Mouse (Mus musculus): ENCODE measurements at regions not wholly inside any gene's neighbourhood (a gene's known extent, or its start where the extent isn't known, plus 50 kb on each side); places are given as distances from the start of the nearest gene placed in this dataset.

DNA sequence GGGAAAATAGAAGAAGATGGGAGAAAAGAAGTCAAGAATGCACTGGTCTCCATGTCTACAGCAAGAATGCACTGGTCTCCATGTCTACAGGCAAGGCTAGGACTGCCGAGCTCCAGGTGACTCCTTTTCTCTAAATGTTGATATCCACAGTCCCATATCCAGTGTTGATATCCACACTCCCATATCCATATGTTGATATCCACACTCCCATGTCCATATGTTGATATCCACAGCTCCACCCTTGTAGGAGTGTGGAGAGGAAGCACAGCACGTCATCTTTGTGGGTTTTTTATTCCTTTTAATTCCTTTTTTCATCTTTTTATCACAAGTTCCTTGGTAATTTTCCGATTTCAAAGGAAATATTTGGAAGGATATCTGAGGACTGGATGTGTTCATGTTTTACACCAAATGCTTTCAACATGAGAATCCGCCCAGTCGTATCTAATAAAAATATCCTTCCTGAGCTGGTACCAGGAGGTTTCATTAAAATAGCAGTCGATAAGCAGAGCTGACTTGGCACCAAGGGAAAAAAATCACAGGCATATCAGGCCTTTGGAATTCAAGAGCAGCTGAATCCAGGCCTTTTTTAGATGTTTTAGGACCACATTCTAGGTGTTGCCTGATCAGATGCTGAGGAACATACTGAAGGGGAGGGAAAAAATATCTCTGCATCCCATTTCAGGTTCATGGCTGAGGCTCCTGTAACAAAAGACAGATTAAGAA is 653.7 kb upstream of the Cdh11 start:
- no peak for DNase-seq (ENCODE audit: low spot score)

DNA sequence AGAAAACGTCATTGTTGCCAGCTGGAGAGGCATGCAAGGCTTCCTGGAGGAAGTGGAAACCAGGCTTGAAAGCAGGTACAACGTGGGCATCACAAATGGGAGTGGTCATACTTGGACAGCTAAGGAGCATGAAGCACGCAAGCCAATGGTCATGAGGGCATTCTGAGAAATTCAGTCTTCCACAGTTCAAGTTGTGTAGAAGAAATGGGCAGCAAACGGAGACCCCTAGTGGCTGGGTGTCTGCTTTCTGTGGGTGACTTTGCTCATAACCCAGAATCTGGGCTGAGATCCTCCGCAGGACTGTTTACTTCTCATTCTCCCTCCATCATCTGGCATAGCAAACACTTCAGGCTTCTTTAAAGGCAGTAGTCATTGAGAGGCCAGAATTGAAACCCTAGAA is 655.7 kb upstream of the Cdh11 start:
- DNase-seq (ENCODE audit: low spot score) = no peak

DNA sequence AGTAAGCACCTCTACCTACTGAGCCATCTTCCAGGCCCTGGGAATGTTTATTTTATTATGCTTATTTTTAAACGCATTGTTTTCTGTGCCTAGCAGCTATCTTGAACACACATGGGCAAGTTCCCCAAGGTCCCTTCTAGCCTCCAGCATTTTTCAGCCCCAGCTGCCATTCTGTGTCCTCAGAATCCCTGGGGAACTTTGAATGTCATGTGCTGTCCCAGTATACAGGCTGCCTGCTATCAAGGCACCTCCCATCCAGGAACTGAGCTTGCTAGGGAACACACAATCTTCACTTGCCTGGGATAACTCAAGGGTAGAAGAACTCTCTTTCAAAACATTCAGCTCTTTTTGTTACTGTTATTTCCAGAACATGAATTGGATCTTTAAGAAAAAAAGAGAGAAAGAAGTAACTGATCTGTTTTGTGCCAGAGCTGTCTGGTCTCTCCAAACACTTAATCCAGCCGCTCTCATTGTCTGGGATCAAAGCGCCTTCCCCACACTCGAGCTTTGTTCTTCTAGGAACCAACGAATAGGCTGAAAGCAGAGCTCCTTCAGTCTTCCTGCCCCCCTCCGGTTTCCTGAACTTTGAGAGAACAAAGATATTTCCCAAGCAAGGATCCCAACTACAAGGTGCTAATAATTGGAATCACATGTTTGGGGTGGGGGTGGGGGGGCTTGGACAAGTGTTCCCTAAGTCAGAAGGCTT is 657.1 kb upstream of the Cdh11 start:
- no peak for DNase-seq (ENCODE audit: low spot score)

DNA sequence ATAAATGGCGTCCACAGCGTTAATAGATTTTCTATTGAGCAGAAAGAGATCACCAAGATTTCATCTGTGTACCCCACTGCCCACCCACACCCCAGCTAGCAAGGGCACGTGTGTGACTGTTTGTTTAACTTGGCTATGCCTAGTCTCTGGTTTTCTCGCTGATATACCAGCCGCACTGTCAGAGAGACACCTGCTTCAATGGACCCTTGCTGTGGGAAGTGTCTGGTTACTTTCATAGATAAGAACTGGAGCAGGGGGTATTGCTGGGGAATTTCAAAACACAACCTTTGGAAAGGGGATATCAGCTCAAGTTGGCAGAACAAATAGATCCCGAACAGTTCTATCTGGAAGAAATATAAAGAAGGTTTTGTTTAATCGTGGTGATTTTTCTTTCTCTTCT is 656.8 kb upstream of the Cdh5 start:
- DNase-seq (ENCODE audit: low spot score) = no peak

DNA sequence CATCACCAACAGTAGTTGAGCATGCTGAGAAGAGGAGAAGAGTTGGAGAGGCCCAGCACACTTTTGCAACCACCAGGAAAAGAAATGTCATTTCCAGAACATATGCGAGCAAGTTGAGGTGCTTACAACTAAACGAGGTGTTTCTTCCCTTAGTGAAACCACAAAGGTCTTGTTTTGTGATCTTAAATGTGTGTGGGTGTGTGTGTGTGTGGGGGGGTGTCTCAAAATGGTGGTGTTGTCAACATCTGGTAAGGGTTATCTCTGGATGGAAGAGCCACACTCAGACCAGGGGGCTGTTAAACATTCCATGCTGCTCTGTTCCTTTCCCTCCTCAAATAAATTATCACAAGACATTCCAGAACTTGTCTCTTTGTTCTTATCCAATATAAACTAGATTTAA is 656.0 kb upstream of the Cdh5 start:
- DNase-seq (ENCODE audit: low spot score) = no peak

DNA sequence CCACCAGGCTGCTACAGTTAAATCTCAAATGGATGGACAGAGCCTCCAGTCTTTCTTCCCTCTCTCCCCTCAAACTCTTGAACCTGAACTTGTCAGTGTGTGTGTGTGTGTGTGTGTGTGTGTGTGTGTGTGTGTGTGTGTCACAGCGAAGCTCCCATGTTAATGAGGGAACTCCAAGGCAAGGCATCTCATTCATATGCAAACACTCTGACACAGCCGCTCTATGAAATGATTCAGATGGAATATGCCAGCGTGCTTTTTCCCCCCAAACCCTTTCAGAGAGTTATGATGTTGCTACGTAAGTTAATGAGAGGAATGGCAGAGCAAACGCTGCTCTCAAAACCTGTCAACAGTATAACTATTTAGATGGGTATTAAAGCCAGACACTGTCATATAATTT is 653.5 kb upstream of the Cdh5 start:
- no peak for DNase-seq (ENCODE audit: low spot score)

DNA sequence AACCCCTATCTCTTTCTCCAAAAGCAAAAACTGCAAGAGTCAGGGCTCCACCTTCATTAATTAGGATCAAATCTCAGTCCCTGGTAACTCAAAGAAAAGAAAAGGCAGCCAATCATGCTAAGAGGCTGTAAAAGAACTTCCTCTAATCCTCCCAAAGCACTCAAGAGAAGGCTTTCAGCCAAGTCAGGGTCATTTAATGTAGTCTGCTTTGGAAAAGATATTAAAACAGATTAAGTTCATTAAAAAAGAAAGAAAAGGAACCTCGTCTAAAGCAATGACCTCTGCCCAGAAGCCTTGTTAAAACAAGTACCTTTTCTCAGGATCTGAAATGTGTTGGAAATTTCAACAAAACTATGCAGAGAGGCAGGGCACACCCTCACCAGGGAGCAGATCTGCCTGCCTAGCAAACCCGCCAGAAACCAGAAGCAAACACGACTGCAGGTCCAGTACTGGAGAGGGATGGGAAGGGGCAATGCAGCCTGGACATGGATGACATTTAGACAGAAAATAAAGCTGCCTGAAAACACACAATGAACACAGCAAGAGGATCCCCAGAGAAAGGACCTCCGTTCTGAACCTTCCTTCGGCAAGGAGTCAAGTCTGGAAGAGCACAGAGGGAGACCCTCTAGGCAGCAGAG is 649.9 kb upstream of the Cdh5 start:
- no peak for DNase-seq (ENCODE audit: low spot score)

DNA sequence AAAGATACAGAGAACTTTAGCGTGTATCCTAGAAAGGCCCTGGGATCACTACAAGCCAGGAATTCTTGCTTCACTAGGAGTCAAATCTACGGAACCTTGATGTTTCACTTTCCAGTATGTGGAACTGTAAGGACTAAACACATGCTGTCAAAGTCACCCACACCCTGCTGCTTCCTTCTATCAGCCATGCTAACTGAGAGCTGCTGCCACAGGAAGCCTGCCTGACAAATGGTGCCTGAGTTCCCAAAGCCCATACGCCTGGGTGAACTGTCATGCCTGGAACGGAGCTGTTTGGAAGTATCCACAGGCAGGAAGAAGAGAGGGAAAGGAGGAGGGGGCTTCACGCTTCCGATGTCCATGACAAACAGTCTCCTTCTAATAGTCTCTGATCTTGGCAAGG is 644.2 kb upstream of the Cdh5 start:
- no peak for DNase-seq (ENCODE audit: low spot score)

DNA sequence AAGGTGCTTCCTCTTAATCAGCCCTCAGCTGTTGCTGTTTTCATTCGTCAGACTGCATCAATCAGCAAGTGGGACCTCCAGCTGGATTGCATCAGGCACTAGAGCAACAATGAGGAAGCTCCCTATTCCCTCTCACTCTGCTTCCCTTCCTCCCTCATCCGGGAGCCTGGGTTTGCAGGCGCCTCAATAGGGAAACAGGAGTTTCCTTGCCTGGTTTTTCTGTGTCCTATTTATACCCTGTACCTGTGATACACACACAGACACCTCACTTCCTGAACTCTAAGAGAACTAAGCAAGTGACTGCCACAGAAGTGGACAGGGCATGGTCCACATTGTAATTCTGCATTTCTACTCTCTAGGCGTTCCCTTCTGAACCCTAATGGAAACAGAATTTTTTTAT is 637.9 kb upstream of the Cdh5 start:
- DNase-seq (ENCODE audit: low spot score) = no peak

DNA sequence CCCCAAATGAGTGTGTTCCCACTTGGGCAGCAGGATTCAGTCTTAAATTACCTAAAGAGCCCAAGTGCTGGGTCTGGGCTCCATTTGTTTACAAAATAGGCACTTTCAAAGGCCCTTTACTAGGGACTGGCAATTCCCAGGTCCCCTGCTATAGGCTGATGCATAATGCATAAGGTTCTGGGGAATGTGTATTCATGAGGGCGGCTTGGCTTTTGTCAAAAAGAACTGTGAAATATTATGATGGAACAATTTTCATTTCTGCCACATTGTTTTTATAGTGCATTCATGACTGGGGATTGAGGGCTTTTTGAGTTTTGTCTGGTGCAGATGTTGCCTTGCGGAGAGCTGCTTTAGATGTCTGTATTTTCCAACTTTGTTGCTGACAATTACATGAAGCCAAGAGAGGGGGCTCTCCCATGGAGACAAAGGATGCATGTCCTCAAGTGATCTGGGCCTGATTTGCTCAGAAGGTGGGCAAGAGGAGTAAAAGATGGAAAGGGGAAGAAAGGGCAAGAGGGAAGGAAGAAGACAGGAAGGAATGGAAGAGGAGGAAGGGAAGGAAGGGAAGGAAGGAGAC is 636.6 kb upstream of the Cdh5 start:
- no peak for DNase-seq (ENCODE audit: low spot score)

DNA sequence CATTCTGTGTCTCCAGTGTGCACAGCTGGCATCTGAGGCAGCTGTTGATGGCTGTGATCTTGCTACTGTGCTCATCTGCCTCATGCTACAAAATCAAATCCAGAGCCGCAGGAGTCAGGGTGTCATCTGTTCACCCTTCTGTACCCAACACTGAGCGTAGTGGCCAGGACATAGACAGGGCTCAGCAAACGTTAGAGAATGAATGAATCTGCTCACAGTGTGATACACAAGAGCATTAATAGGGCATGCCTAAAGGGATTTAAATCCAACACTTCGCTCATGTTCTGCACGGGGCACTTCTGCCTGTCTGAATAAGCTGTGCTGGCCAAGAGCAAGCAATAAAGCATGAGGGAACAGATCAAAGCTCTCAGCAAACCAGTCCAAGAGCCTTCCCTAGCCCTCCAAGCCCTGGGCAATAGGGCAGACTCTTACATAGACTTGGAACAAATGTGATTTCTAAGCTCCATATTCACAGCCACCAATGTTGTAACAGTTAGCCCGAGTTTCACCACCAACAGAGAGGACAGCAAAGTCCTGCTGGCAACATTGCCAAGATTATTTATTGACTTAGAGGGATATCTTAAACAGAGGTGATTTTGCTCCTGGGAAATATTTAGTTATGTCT is 633.8 kb upstream of the Cdh5 start:
- DNase-seq (ENCODE audit: low spot score) = no peak

DNA sequence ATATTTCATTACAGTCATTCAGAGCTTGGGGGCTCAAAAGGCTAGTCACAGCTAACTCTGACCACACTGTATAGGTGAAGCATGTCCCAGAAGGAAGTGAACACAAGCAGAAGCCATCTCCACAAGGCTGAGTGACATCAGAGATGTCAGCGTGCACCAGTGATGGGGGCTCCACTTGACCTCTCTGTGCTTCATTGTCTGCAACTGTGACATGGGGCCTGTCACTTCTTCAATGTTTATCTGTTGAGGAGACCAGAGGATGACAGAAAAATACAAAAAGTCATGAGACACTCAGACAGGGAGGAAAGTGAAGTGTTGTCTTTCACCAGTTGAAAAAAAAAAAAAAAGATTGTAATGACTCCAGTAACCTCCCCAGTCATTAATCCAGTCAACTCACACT is 632.4 kb upstream of the Cdh5 start:
- DNase-seq (ENCODE audit: low spot score) = no peak

DNA sequence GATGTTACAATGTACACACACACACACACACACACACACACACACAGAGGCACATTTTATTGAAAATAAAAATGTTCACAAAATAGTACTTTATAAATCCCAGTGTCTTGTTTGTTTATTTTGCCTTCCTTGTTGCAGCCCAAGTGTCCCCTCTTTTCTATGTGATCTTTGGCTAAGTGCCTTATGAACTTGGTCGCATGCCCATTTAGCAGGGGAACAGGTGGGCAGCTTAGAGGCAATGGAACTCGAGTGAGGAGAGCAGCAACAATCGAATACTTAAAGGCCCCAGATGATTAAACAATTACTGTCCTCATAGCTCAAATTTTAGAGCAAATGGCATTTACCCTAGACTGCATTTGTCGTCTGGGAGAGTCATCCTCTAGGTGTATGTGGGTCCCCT is 631.1 kb upstream of the Cdh5 start:
- no peak for DNase-seq (ENCODE audit: low spot score)

DNA sequence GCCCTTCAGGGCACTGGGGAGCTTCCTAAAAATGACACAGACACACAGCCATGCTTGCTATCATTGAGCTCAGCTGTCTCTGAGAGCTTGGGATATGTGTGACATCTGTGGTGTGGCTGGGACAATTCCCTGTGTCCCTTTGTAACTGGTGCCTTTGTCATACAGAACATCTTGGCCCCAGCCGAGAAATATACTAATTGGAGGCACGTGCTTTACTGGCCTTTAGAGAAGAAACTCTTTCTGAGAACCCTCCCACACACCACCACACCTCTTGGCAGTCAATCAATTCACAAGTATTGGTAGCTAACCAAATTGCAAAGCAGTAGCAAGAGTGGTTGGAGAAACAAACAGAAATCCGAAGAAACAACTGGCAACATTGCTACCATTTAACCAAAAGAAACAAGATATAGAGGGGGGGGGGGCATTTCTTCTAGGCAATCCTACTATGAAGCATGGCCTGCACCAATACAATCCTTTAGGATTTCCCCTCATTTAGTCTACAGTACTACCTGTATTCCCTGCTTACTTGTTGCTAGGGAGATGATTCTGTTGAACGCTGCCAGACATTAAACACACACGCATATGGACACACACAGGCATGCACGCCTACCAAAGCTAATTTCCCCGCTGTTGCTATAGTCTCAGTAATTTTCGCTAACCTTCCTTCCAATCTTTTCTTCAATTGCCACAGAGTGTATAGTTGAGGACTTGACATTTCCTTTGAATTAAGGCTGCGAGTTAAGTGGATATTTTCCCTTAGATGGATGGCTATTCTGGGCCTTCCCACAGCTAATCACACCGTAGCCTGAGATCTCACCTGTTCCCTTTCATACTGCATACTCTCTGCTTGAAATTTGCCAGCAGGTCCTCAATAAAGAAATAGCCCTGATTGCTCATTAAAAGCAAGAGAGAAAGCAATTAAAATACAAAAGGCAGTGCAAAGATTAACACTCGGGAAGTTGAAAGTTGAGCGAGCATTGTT is 625.3 kb upstream of the Cdh5 start:
- DNase-seq (ENCODE audit: low spot score) = no peak

DNA sequence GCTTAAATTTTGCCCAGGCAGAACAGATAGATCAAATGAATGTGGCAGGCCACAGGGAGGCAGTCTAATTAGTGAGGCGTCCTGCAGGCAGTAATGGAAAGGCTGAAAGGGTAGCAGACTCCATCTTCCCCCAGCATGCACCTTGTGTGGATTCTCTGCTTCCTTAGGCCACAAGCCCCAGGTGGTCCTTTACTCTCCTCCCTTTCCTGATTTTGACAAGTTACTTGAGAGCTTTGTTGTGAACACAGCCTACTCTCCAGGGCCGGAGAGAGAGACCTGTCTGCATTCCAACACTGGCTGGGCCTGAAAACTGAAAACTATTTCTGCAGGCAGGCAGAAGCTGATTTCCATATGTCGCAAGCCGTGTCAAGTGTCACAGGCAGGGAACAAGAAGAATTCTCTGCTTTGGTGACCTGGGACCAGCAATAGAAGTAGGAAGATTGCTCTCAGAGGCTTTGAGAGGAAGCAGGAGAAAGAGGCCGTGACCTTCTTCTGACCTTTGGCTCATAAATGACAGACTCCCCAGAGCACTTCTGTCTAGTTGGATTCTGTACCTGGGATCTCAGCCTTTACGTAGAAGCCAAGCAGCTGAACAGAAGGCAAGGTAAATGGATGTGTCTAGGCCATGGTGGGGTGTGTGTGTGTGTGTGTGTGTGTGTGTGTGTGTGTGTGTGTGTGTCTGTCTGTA is 619.2 kb upstream of the Cdh5 start:
- DNase-seq (ENCODE audit: low spot score) = no peak

DNA sequence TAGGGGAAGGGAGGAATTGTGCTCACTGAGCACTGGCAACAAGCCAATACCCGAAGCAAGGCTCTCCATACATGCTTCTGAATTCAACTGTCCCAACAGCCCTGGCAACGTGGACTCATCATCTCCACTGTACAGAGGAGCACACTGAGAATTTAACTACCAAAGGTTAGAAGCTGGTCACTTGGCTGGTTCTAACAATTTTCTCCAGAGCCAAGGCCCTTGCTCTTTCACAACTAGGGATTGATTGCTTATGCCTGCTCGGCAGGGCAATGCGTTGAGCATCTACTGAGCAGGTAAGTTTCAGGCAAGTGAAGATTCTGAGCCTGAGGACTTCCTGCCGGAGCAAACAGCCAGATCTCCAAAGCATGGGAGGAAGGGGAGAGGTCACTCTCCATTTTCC is 616.0 kb upstream of the Cdh5 start:
- DNase-seq (ENCODE audit: low spot score) = no peak

DNA sequence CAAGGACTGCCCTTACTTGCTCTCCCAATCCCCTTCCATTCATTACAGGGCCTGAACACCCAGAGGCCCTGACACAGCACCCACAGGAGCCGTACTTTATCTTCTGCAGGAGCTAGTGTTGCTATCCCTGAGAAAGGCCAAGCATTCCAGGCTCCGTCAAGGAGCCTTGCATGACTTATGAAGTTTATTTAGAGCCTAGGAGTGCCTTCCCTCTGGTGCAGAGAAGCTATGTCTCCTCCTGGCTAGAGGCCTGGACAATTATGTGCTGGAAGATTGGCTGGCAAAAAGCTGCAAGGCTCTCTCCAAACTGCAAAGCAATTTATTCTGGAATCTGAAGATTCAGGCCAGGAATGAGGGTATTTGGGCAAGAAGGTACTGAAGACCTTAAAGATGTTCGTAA is 612.0 kb upstream of the Cdh5 start:
- no peak for DNase-seq (ENCODE audit: low spot score)

DNA sequence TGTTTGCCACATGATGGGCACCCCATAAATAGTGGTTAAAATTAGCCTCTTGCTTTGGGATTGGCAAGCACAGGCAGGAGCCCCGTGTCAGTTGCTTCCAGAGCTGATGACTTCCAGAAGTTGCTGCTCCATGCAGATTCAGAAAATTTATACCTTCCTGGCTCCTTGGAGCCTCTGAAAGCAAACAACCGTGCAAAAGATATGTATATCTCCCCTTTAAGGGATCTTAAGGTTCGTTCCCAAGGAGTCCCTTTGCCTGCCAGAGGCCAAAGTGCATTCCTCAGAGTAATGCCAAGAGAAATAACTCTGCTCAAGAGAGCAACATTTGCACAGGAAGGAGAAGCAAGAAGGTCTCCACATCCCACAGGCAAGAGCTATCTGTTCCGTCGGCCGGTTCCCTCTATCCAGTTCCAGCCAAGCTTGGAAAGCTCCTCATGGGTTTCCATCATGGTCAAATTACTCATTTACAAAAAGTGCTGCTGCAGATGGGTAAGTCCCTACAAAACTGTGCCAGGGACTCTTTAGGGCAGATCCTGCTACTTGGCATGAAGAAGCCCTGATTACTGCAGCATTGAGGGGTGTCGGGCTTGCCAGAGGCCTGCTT is 608.4 kb upstream of the Cdh5 start:
- DNase-seq (ENCODE audit: low spot score) = no peak

DNA sequence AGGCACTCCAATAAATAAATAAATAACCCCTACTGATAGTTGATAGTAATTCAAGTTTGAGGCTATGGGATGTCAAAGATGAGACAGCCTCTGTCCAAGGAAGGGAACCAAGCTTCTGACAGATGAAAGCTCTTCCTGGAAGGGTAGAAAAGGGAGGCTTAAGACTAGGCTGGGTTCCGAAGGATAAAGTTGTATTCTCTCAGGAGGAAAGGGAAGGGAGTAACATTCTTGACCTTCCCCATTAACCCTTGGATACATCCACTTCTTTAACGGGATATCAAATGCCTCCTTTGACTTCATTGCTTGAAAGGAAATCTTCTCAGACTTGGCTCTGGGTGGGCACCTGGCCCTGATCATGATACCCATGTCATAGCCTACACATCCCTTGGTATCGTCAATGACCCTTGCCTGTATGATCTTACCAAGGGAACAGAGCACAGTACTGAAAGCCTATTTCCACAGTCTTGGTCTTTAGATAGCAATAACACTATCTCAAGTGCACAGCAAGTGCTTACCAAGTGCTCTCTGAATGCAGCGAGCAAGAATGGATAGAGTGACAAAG is 607.4 kb upstream of the Cdh5 start:
- no peak for DNase-seq (ENCODE audit: low spot score)

DNA sequence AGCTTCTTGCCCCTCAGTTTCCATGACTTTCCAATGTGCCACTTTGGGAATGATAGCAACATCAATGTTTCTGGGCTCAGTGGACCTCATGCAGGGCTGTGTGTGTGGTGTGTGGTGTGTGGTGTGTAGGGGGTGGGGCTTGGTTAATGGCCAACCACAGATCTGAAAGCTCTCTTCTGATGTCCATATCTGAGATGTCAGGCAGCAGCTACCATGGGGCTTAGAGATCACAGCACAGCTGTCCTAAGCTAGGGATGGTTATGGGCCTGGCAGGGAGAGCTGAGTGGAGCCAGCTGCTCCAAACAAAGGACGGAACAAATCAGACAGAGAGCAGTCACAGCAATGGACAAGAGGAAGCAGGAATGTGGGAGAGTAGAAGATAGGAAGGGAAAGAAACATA is 606.8 kb upstream of the Cdh5 start:
- DNase-seq (ENCODE audit: low spot score) = no peak
